Mouse (Mus musculus) R1 (cell line): ENCODE measurements around the gene Etfa.

Experiments
- DNase-seq: peaks from one replicate; pipeline ENCODE4 v3.0.0-alpha.2; 2018; ENCODE audit warnings: low read depth, low spot score

Etfa gene

DNA sequence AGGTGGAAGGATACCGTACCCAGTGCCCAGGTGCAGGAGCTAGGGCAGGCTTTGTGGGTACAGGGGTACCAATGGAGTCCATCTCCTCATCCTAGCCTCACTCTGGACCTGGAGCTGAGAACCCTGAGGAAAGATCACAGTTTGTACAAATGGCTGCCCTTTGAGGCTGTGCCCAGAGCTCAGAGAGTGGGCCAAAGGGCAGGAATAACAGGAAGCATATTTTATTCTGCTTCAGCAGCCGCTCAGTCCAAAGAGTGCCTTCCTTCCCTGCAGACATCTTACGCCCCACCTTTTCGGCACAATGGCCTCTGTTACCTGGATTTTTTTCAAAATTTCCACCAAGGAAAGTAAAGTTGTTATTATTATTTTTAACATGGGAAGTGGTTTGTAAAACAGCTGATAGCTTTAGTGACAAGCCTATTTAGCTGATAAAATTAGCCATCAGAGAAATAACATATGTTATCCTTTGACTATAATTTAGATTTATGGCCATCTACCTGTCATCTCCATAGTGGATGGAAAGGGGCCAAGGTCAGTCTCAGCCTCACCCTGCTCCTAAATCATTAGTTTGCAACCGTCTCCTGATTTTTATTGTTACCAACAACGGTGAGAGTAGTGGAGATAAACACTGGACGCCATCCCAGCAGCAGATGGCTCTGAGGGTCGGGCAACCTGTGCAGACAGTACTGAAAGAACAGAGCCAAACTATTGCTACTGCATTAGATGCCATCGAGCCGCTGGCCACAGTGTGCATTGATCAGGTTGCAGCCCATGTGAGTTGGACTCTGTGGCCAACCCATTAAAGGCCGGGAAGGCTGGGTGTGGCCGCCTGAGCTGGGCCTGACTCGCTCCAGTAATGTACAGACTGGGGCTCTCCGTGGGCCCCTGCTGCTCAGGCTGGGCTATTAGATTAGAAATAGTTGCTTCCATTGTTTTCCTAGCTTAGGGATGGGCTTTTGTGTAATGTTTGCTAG is 88.3 kb downstream of the Etfa start:
- DNase-seq, result peak; percentile 70

DNA sequence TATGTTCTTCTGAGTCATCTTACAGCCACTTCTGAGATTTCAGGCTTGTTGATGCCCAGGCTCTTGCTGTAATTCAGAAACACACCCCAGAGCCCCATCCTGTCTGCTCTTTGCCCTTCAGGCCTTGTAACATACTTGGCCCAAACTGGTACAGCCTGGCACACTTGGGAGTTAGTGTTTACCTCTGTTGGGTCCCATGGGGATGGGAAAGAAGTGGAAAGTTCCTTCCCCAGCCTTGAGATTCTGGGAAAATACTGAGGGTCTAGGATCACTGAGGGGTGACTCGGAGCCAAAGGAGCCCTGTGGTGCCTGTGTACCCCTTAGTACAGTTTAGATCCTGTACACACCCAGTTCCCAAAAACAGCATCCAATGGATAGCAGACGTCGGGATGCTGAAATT is 90.3 kb downstream of the Etfa start:
- no peak for DNase-seq

DNA sequence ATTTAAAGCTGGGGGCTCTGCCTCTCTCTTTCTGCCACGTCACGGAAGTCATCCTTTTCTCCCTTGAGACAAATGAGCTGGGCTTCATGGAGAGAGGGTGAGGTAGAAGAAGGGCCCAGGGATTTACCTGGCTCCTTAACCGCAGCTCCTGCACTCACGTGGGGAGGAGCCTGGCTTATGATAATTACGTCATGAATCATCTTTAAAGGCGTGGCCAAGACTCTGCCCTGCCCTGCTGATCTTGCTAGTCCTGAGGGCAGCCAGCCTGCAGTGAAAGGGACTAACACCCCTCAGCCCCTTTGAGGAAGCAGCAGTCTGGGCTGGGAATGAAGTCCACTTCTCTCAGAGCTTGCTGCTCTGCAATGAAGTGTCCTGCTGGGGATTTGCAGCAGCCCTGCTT is 100.9 kb downstream of the Etfa start:
- DNase-seq, result peak; percentile 25

DNA sequence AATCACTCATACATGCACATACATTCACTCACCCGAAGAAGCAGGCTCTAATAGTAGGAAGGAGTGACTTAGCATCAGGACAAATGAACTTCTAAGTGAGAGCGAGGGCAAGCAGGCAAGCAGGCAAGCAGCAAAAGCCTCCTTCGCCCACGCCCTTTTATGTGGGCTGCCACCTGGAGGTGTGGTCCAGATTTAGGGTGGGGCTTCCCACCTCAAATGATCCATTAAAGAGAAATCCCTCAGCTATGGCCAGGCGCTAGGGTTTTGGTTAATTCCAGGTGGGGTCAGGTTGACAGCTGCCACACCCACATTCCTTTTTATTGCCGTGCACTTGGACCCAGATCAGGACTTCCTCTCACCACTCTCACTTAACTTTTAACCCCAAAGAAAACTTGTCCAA is 101.6 kb downstream of the Etfa start:
- peak; percentile 64 for DNase-seq

DNA sequence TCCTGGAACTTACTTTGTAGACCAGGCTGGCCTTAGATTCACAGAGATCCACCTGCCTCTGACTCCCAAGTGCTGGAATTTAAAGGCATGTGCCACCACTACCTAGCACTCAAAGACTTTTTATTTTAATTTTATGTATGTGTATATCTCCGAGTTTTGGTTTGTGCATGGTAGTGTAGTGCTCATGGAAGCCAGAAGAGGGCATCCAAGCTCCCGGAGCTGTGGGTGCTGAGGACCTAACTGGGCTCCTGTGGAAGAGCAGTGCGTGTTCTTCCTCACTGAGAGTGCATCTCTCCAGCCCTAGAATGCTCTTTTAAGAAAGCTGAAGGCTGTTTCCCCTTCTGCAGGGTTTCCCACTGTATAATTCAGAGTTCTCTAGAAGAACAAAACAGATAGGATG is 102.2 kb downstream of the Etfa start:
- peak; percentile 39 for DNase-seq

DNA sequence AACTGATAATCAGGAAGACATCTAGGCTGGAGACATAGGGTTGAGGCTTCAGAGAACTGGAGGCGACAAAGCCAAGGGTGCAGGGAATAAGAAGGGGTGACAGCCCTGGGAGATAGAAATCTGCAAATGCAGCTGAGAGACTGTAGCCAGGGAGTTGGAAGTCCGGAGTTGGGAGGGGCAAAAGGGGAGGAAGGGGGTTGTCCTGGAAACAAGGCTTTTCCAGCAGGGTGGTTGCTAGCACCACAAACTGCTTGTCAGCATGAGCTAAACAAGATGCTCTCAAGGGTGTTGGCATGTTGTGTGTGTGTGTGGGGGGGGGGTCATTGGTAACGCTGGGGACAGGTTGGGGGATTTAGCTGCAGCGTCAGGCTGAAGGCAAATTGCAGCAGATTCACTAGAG is 103.2 kb downstream of the Etfa start:
- DNase-seq, result peak; percentile 22

DNA sequence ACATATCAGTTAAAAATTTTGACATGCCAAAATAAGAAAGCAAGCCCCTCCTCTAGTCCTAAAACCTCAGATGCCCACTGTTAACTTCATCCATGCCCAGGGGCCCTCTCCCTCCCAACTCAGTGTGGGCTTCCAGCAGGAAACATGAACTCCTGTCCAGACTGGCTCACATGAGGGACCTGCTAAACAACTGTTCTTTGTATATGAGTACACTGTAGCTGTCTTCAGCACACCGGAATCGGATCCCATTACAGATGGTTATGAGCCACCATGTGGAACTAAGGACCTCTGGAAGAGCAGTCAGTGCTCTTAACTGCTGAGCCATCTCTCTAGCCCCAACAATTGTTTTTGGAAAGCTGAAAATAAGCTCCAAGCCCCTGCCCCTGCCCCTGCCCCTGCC is 105.3 kb downstream of the Etfa start:
- DNase-seq, result no peak

DNA sequence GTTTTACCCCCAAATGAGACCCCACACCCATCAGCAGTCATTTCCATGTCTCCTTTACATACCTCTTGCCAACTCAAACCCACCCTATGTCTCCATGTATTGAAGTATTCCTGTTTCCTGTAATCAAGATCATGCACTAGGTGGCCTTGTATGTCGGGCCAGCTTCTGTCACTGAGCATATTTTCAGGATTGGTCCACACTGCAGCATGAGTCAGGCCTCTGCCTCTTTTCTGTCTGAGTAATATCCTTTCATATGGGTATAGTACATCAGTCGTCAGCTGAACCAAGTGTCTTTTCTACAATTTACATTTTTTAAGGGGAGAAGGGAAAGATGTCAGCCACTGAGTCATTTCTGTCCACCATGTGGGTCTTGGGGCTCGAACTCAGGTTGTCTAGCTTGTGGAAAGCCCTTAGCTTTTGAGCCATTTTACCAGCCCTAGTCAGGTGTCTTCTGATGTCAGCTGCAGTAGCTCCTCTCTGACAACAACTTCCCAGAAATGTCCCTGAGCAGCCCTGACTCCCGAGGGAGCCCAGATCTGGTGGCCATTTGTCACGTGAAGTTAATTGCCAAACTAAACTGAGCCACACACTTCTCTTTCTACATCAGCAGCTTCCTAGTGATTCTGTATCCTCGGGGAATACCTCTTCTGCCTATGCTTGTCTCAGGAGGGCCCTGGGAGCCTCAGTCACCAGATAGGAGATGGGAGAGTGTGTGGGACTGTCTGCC is 106.9 kb downstream of the Etfa start:
- no peak for DNase-seq
